Mouse (Mus musculus): ENCODE measurements around the gene Lhfpl2. TPM values are rescaled to one million over a fixed set of nuclear protein-coding genes. Genes with fewer than 3 reads are reported as not detected.

The Lhfpl2 gene
- polyA plus RNA-seq, 1 experiment from 2014 or later, result 81.0 TPM

- H3K36me3 ChIP-seq (ENCODE audit: control insufficient read depth, insufficient read depth, low read length), result peaks cover 11% of the 10 kb centered on the region
- ATAC-seq (ENCODE audit: low FRiP score, low TSS enrichment), result no peak
- H3K27ac ChIP-seq (ENCODE audit: low read depth, low read length), result peak overlapping the region; percentile 80; the same call in 1 of the 2 replicates
- no peak overlapping the region for H3K9ac ChIP-seq (ENCODE audit: low read depth, low read length)
- no peaks in the 10 kb centered on the region for H3K27me3 ChIP-seq (ENCODE audit: control insufficient read depth, insufficient read depth, low read length)
- WGBS, result 78% methylated on average over 3 of the region's 3 CpGs
- H3K9me3 ChIP-seq (ENCODE audit: control insufficient read depth, low read length), result no peaks in the 10 kb centered on the region; the same call in 1 of the 2 replicates
- no peak overlapping the region for H3K4me3 ChIP-seq (ENCODE audit: low read length)
- H3K4me2 ChIP-seq (replicated peaks; ENCODE audit: low read depth, low read length), result no peak overlapping the region
- H3K4me1 ChIP-seq (ENCODE audit: control insufficient read depth, insufficient read depth, low read length), result peaks cover 88% of the 10 kb centered on the region
Measured at GRCm38 (mm10) chr13:94070927-94071326, 13.3 kb downstream of the Lhfpl2 start.

DNA sequence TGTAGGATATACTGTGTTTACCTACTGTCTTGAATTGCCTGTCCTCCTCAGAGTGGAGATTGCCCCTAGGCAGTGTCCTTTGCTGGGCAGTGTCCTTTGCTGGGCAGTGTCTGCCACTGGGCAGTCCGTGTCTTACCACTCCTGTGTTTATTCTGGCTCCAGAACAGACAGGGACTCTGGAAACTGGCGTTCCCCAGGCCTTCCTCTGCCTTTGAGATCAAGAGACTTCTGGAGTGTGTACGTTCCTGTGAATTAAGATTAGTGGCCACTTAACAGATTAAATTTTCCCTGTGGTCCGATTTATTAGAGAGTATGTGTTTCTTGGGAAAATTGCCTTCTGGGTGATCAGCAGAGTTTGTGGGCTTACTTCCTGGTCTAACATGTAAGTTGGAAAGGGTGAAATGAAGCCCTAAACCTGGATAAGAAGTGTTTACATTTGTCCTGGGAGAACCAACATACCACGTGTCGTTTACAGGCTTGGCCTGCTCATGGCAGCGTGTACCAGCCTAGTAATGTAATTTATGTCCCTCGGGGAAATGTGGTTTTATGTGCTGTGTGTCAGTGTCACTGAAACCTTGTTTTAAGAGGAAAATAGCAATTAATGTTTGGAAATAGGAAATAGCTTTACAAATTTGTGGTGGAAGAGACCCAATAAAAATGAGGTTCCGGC is 15.6 kb downstream of the Lhfpl2 start:
- Histone ChIP-seq H3K4me2 (replicated peaks; ENCODE audit: low read depth, low read length) (no peak overlapping the region), H3K27me3 (ENCODE audit: control insufficient read depth, insufficient read depth, low read length) (no peaks in the 10 kb centered on the region), H3K4me3 (ENCODE audit: low read length) (no peak overlapping the region), H3K27ac (ENCODE audit: low read depth, low read length) (peak overlapping the region; percentile 68; the same call in 1 of the 2 replicates), H3K9me3 (ENCODE audit: control insufficient read depth, low read length) (no peaks in the 10 kb centered on the region; the same call in 1 of the 2 replicates), H3K36me3 (ENCODE audit: control insufficient read depth, insufficient read depth, low read length) (peaks cover 16% of the 10 kb centered on the region), H3K4me1 (ENCODE audit: control insufficient read depth, insufficient read depth, low read length) (peaks cover 88% of the 10 kb centered on the region), H3K9ac (ENCODE audit: low read depth, low read length) (no peak overlapping the region)
- WGBS, result 11% methylated on average over 9 of the region's 9 CpGs
- ATAC-seq (ENCODE audit: low FRiP score, low TSS enrichment), result peak; percentile 14; the same call in 1 of the 2 replicates

DNA sequence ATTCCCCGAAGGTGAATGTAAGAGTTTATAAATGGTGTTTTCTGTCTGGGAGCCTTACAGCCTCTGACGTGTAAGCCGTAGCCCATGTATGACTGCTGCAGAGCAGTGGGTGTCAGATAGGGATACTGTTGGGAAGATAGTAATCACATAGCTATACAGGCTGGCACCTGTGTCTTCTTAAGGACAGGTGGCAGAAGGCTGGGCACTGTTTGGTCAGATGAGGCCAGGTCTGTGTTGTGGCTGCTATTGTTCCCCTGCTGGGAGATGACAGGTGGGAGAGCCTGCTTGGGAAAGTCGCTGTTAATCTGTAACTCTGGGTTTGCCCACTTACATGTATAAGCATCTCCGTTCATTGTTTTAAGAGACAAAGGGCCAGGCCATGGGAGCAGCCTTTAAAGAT is 16.1 kb downstream of the Lhfpl2 start:
- peaks cover 20% of the 10 kb centered on the region for H3K36me3 ChIP-seq (ENCODE audit: control insufficient read depth, insufficient read depth, low read length)
- H3K4me1 ChIP-seq (ENCODE audit: control insufficient read depth, insufficient read depth, low read length), result peaks cover 83% of the 10 kb centered on the region
- no peak overlapping the region for H3K9ac ChIP-seq (ENCODE audit: low read depth, low read length)
- ATAC-seq (ENCODE audit: low FRiP score, low TSS enrichment), result no peak
- no peak overlapping the region for H3K4me2 ChIP-seq (replicated peaks; ENCODE audit: low read depth, low read length)
- no peak overlapping the region for H3K4me3 ChIP-seq (ENCODE audit: low read length)
- peak overlapping the region; percentile 65; the same call in 1 of the 2 replicates for H3K27ac ChIP-seq (ENCODE audit: low read depth, low read length)
- WGBS, result 28% methylated on average over 5 of the region's 5 CpGs
- H3K9me3 ChIP-seq (ENCODE audit: control insufficient read depth, low read length), result no peaks in the 10 kb centered on the region; the same call in 1 of the 2 replicates
- H3K27me3 ChIP-seq (ENCODE audit: control insufficient read depth, insufficient read depth, low read length), result no peaks in the 10 kb centered on the region

- H3K36me3 ChIP-seq (ENCODE audit: control insufficient read depth, insufficient read depth, low read length), result peaks cover 22% of the 10 kb centered on the region
- H3K27ac ChIP-seq (ENCODE audit: low read depth, low read length), result 0 out of 2 replicates have a peak overlapping the region, but pooled peaks have one; percentile 31
- WGBS, result 14% methylated on average over 1 of the region's 1 CpGs
- no peaks in the 10 kb centered on the region for H3K27me3 ChIP-seq (ENCODE audit: control insufficient read depth, insufficient read depth, low read length)
- no peak overlapping the region for H3K9ac ChIP-seq (ENCODE audit: low read depth, low read length)
- no peak overlapping the region for H3K4me2 ChIP-seq (replicated peaks; ENCODE audit: low read depth, low read length)
- no peak for ATAC-seq (ENCODE audit: low FRiP score, low TSS enrichment)
- peaks cover 68% of the 10 kb centered on the region for H3K4me1 ChIP-seq (ENCODE audit: control insufficient read depth, insufficient read depth, low read length)
- no peak overlapping the region for H3K4me3 ChIP-seq (ENCODE audit: low read length)
- H3K9me3 ChIP-seq (ENCODE audit: control insufficient read depth, low read length), result no peaks in the 10 kb centered on the region; the same call in 1 of the 2 replicates
Measured at GRCm38 (mm10) chr13:94075181-94075580, 17.6 kb downstream of the Lhfpl2 start.

GRCm38 (mm10) chr13:94077136-94078018 is 19.8 kb downstream of the Lhfpl2 start:
- no peaks in the 10 kb centered on the region for H3K9me3 ChIP-seq (ENCODE audit: control insufficient read depth, low read length)
- H3K27me3 ChIP-seq (ENCODE audit: control insufficient read depth, insufficient read depth, low read length), result no peaks in the 10 kb centered on the region
- H3K4me1 ChIP-seq (ENCODE audit: control insufficient read depth, insufficient read depth, low read length), result peaks cover 52% of the 10 kb centered on the region
- ATAC-seq (ENCODE audit: low FRiP score, low TSS enrichment), result peak; percentile 30; the same call in 1 of the 2 replicates
- H3K4me2 ChIP-seq (replicated peaks; ENCODE audit: low read depth, low read length), result no peak overlapping the region
- H3K36me3 ChIP-seq (ENCODE audit: control insufficient read depth, insufficient read depth, low read length), result peaks cover 15% of the 10 kb centered on the region
- H3K4me3 ChIP-seq (ENCODE audit: low read length), result no peak overlapping the region
- no peak overlapping the region for H3K9ac ChIP-seq (ENCODE audit: low read depth, low read length)
- 24% methylated on average over 14 of the region's 14 CpGs for WGBS
- peak overlapping the region; percentile 49; the same call in 1 of the 2 replicates for H3K27ac ChIP-seq (ENCODE audit: low read depth, low read length)

DNA sequence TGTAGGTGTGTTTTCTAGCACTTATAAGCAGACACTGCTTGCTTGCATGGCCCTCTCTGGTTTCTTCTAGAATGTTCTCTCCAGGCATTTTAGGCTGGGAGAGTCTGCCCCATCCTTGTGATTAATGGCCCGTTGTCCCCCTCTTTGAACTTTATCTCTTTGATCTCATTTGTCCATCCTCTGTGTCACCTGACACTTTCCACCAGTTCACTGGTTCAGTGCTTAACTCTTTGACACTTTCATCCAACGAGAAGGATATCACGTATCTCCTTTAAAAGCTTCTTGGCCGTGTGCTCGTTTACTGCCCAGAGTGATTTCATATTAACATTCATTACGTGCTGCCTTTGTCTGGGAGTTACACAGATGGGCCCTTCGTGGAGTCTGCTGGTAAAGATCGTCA is 25.6 kb downstream of the Lhfpl2 start:
- Histone ChIP-seq H3K4me3 (ENCODE audit: low read length) (peak overlapping the region; percentile 21; the same call in 1 of the 2 replicates), H3K4me1 (ENCODE audit: control insufficient read depth, insufficient read depth, low read length) (peaks cover 20% of the 10 kb centered on the region), H3K36me3 (ENCODE audit: control insufficient read depth, insufficient read depth, low read length) (peaks cover 32% of the 10 kb centered on the region), H3K27me3 (ENCODE audit: control insufficient read depth, insufficient read depth, low read length) (no peaks in the 10 kb centered on the region), H3K27ac (ENCODE audit: low read depth, low read length) (peak overlapping the region; percentile 15; the same call in 1 of the 2 replicates), H3K4me2 (replicated peaks; ENCODE audit: low read depth, low read length) (peak overlapping the region; percentile 26; the same call in 1 of the 2 replicates), H3K9ac (ENCODE audit: low read depth, low read length) (no peak overlapping the region), H3K9me3 (ENCODE audit: control insufficient read depth, low read length) (no peaks in the 10 kb centered on the region)
- 14% methylated on average over 8 of the region's 8 CpGs for WGBS
- ATAC-seq (ENCODE audit: low FRiP score, low TSS enrichment), result peak; percentile 74; the same call in 1 of the 2 replicates

DNA sequence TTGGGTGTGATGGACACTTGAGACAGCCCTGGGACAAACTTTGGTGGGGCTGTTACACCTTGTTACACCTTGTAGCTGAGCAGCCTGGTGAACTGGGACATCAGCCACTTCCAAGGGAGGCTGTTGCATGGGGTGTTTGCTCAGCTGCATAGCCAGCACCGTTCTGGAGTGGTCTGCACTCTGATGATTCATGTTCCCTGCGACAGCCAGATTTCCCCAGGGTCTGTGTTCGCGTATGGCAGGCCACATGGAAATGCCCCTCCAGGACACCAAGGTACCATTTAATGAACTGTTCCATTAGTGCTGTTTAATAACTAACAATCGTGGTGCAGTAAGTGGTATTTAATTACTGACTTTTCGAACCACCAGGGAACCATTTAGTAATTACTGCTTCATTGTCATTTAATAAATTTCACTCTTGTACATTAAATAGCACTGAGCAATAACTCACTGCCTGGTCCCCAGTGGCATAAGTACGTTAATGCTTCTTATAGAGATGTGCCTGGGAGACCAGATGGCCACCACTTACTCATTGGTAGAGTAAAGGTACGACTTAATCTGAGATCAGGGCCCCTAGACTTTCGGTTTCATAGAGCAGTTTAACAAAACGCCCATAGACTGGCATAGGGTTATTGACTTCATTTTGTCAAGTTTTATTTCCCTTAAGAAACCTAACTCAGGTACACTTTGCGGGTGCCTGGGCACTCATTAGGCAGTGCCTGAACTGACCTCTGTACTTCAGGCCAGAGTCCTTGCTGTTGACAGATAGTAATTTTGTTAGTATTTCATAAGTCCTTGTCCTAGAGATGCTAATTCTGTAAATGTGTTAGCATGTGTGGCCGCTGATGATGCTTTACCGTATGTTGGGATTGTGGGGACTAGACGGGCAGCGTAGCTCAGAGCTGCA is 26.9 kb downstream of the Lhfpl2 start:
- Histone ChIP-seq H3K27ac (ENCODE audit: low read depth, low read length) (no peak overlapping the region), H3K4me3 (ENCODE audit: low read length) (peak overlapping the region; percentile 21), H3K9me3 (ENCODE audit: control insufficient read depth, low read length) (no peaks in the 10 kb centered on the region), H3K4me2 (replicated peaks; ENCODE audit: low read depth, low read length) (peak overlapping the region; percentile 26), H3K9ac (ENCODE audit: low read depth, low read length) (no peak overlapping the region), H3K27me3 (ENCODE audit: control insufficient read depth, insufficient read depth, low read length) (no peaks in the 10 kb centered on the region), H3K4me1 (ENCODE audit: control insufficient read depth, insufficient read depth, low read length) (peaks cover 32% of the 10 kb centered on the region), H3K36me3 (ENCODE audit: control insufficient read depth, insufficient read depth, low read length) (peaks cover 25% of the 10 kb centered on the region)
- 51% methylated on average over 15 of the region's 15 CpGs for WGBS
- ATAC-seq (ENCODE audit: low FRiP score, low TSS enrichment), result peak; percentile 48; the same call in 1 of the 2 replicates

- Histone ChIP-seq H3K4me3 (ENCODE audit: low read length) (no peak overlapping the region), H3K9me3 (ENCODE audit: control insufficient read depth, low read length) (no peaks in the 10 kb centered on the region), H3K36me3 (ENCODE audit: control insufficient read depth, insufficient read depth, low read length) (peaks cover 25% of the 10 kb centered on the region), H3K4me2 (replicated peaks; ENCODE audit: low read depth, low read length) (no peak overlapping the region), H3K9ac (ENCODE audit: low read depth, low read length) (no peak overlapping the region), H3K27ac (ENCODE audit: low read depth, low read length) (no peak overlapping the region), H3K27me3 (ENCODE audit: control insufficient read depth, insufficient read depth, low read length) (no peaks in the 10 kb centered on the region), H3K4me1 (ENCODE audit: control insufficient read depth, insufficient read depth, low read length) (peaks cover 46% of the 10 kb centered on the region)
- WGBS, result 90% methylated on average over 12 of the region's 12 CpGs
- no peak for ATAC-seq (ENCODE audit: low FRiP score, low TSS enrichment)
Measured at GRCm38 (mm10) chr13:94086090-94086808, 28.7 kb downstream of the Lhfpl2 start.
